Mouse (Mus musculus) urinary bladder, postnatal 14 days (tissue): ENCODE data around the gene Bach1.

Experiments used
- DNase-seq: peaks from one replicate; pipeline ENCODE4 v3.0.0; 2021; ENCODE audit warnings: low spot score

Bach1 gene

GRCm38 (mm10) chr16:87698692-87699305 lies at the start of gene Bach1:
TSS of gene Bach1 (plus strand) at chr16:87698945.
- peak; percentile 96 for DNase-seq

- DNase-seq: no peak
Observed at GRCm38 (mm10) chr16:87652344-87652743, 46.4 kb upstream of the Bach1 start.

GRCm38 (mm10) chr16:87652924-87653323 lies 45.8 kb upstream of the Bach1 start:
- DNase-seq: no peak

GRCm38 (mm10) chr16:87654016-87654575 lies 44.6 kb upstream of the Bach1 start:
- no peak for DNase-seq

- peak; percentile 20 for DNase-seq
Observed at GRCm38 (mm10) chr16:87655005-87655404, 43.7 kb upstream of the Bach1 start.

- no peak for DNase-seq
Observed at GRCm38 (mm10) chr16:87655579-87655978, 43.2 kb upstream of the Bach1 start.

GRCm38 (mm10) chr16:87656771-87657170 lies 42.0 kb upstream of the Bach1 start:
- DNase-seq: no peak

- no peak for DNase-seq
Observed at GRCm38 (mm10) chr16:87657291-87657690, 41.5 kb upstream of the Bach1 start.

- DNase-seq: no peak
Observed at GRCm38 (mm10) chr16:87661024-87661471, 37.7 kb upstream of the Bach1 start.

GRCm38 (mm10) chr16:87661636-87662035 lies 37.1 kb upstream of the Bach1 start:
- DNase-seq: no peak

- DNase-seq: no peak
Observed at GRCm38 (mm10) chr16:87662528-87662927, 36.2 kb upstream of the Bach1 start.

- no peak for DNase-seq
Observed at GRCm38 (mm10) chr16:87663890-87664289, 34.9 kb upstream of the Bach1 start.

- peak; percentile 16 for DNase-seq
Observed at GRCm38 (mm10) chr16:87665246-87665645, 33.5 kb upstream of the Bach1 start.

- DNase-seq: no peak
Observed at GRCm38 (mm10) chr16:87665752-87666619, 32.8 kb upstream of the Bach1 start.

- no peak for DNase-seq
Observed at GRCm38 (mm10) chr16:87666620-87667004, 32.1 kb upstream of the Bach1 start.

GRCm38 (mm10) chr16:87668002-87668401 lies 30.7 kb upstream of the Bach1 start:
- DNase-seq: no peak

GRCm38 (mm10) chr16:87670091-87670820 lies 28.5 kb upstream of the Bach1 start:
- no peak for DNase-seq

GRCm38 (mm10) chr16:87670821-87671165 lies 28.0 kb upstream of the Bach1 start:
- no peak for DNase-seq

GRCm38 (mm10) chr16:87671336-87671735 lies 27.4 kb upstream of the Bach1 start:
- DNase-seq: no peak

- DNase-seq: no peak
Observed at GRCm38 (mm10) chr16:87673155-87673554, 25.6 kb upstream of the Bach1 start.

GRCm38 (mm10) chr16:87676182-87676581 lies 22.6 kb upstream of the Bach1 start:
- no peak for DNase-seq

GRCm38 (mm10) chr16:87678667-87679066 lies 20.1 kb upstream of the Bach1 start:
- no peak for DNase-seq
